ENCODE assay signal across 8 mouse cellular contexts in genomic region chr14:99044718-99045117, GRCm38 (mm10). TPM values are rescaled to one million over a fixed set of nuclear protein-coding genes. Genes with fewer than 3 reads are reported as not detected.
DNase-seq lines count a peak whose midpoint lies in the region; ATAC-seq lines count a peak whose summit lies in the region.

No protein-coding gene starts in this region.

- H3K9me3 ChIP-seq in forebrain, embryonic 15.5 days: no peaks in the 10 kb centered on the region
- H3K9me3 ChIP-seq in liver, embryonic 13.5 days (replicated peaks): no peaks in the 10 kb centered on the region

- peak overlapping the region; percentile 82 for H3K4me2 ChIP-seq in forebrain, embryonic 15.5 days (replicated peaks)
- H3K4me2 ChIP-seq in liver, embryonic 13.5 days: peak overlapping the region; percentile 75

- peak; percentile 13 for DNase-seq in CD4-positive, CD25-positive, alpha-beta regulatory T cell, adult 2 months (ENCODE audit: low read depth, low spot score)
- peak; percentile 66 for DNase-seq in 416B (ENCODE audit: low read depth)
- peak; percentile 16 for DNase-seq in liver, embryonic 13.5 days
- DNase-seq in urinary bladder, postnatal 4 days (ENCODE audit: low spot score in 2 of 2): no peak
- DNase-seq in urinary bladder, postnatal 25 days (ENCODE audit: low spot score): no peak
- DNase-seq in lung, postnatal 25 days (ENCODE audit: low spot score): no peak

- no peak overlapping the region for H3K27ac ChIP-seq in forebrain, embryonic 15.5 days (replicated peaks)
- H3K27ac ChIP-seq in liver, embryonic 13.5 days: peak overlapping the region; percentile 94

- no peaks in the 10 kb centered on the region for H3K27me3 ChIP-seq in forebrain, embryonic 15.5 days
- H3K27me3 ChIP-seq in liver, embryonic 13.5 days: no peaks in the 10 kb centered on the region

- WGBS in forebrain, embryonic 15.5 days: 4% methylated on average over 5 of the region's 5 CpGs
- 3% methylated on average over 5 of the region's 5 CpGs for WGBS in liver, embryonic 13.5 days (ENCODE audit: insufficient replicate concordance)

- H3K4me1 ChIP-seq in forebrain, embryonic 15.5 days: peaks cover 35% of the 10 kb centered on the region
- peaks cover 60% of the 10 kb centered on the region for H3K4me1 ChIP-seq in liver, embryonic 13.5 days (replicated peaks)

- H3K9ac ChIP-seq in forebrain, embryonic 15.5 days (replicated peaks): peak overlapping the region; percentile 94
- H3K9ac ChIP-seq in liver, embryonic 13.5 days: peak overlapping the region; percentile 98

- no peak for ATAC-seq in CD4-positive, CD25-positive, alpha-beta regulatory T cell, adult 4 months
- no peak for ATAC-seq in forebrain, embryonic 15.5 days (replicated peaks)
- ATAC-seq in liver, embryonic 13.5 days (ENCODE audit: low read depth): no peak

- H3K36me3 ChIP-seq in forebrain, embryonic 15.5 days: 0 out of 2 replicates have a peak, but pooled peaks cover 4% of the 10 kb centered on the region
- H3K36me3 ChIP-seq in liver, embryonic 13.5 days: peaks cover 8% of the 10 kb centered on the region

- peak overlapping the region; percentile 98 for H3K4me3 ChIP-seq in forebrain, embryonic 15.5 days
- H3K4me3 ChIP-seq in liver, embryonic 13.5 days (replicated peaks): peak overlapping the region; percentile 97

RNA-seq across cellular contexts. Expression of gene Mzt1, which starts 1.2 kb away (rescaled TPM):
- 10 to 100 TPM; 39.9 to 45.2 TPM for polyA plus RNA-seq in CD4-positive, CD25-positive, alpha-beta regulatory T cell, adult 4 months (2017; shearing (Covaris generic))
- polyA plus RNA-seq in forebrain, embryonic 15.5 days (2015; fragmentation: Nextera tagmentation; extraction: Ambion mirVana): 125 and 128 TPM in 2 replicates
- polyA plus RNA-seq in liver, embryonic 13.5 days (2015; fragmentation: Nextera tagmentation; extraction: Ambion mirVana): 52.1 and 63.0 TPM in 2 replicates

RNA-seq across cellular contexts. Expression of gene Bora, which starts 1.3 kb away (rescaled TPM):
- 10 to 100 TPM; 26.4 TPM for polyA plus RNA-seq in CD4-positive, CD25-positive, alpha-beta regulatory T cell, adult 4 months (2017; shearing (Covaris generic))
- polyA plus RNA-seq in forebrain, embryonic 15.5 days (2015; fragmentation: Nextera tagmentation; extraction: Ambion mirVana): 26.1 and 27.9 TPM in 2 replicates
- 36.8 and 39.0 TPM in 2 replicates for polyA plus RNA-seq in liver, embryonic 13.5 days (2015; fragmentation: Nextera tagmentation; extraction: Ambion mirVana)

RNA-seq across cellular contexts. Expression of gene Rpl36a-ps1, which starts 50.6 kb away (rescaled TPM):
- polyA plus RNA-seq in CD4-positive, CD25-positive, alpha-beta regulatory T cell, adult 4 months (2017; shearing (Covaris generic)): 10 to 100 TPM; 24.4 to 31.0 TPM
- polyA plus RNA-seq in forebrain, embryonic 15.5 days (2015; fragmentation: Nextera tagmentation; extraction: Ambion mirVana): 1.1 TPM in 1 of 2 replicates, not detected in the other
- polyA plus RNA-seq in liver, embryonic 13.5 days (2015; fragmentation: Nextera tagmentation; extraction: Ambion mirVana): 0.80 and 2.4 TPM in 2 replicates

RNA-seq across cellular contexts. Expression of gene Pibf1, which starts 54.5 kb away (rescaled TPM):
- polyA plus RNA-seq in CD4-positive, CD25-positive, alpha-beta regulatory T cell, adult 4 months (2017; shearing (Covaris generic)): 10 to 100 TPM; 28.1 to 30.4 TPM
- 19.6 and 22.2 TPM in 2 replicates for polyA plus RNA-seq in forebrain, embryonic 15.5 days (2015; fragmentation: Nextera tagmentation; extraction: Ambion mirVana)
- 7.0 and 8.0 TPM in 2 replicates for polyA plus RNA-seq in liver, embryonic 13.5 days (2015; fragmentation: Nextera tagmentation; extraction: Ambion mirVana)

RNA-seq across cellular contexts. Expression of gene Dis3, which starts 54.9 kb away (rescaled TPM):
- 1 to 10 TPM; 5.7 to 9.4 TPM for polyA plus RNA-seq in CD4-positive, CD25-positive, alpha-beta regulatory T cell, adult 4 months (2017; shearing (Covaris generic))
- polyA plus RNA-seq in forebrain, embryonic 15.5 days (2015; fragmentation: Nextera tagmentation; extraction: Ambion mirVana): 24.7 and 28.5 TPM in 2 replicates
- 19.0 and 25.0 TPM in 2 replicates for polyA plus RNA-seq in liver, embryonic 13.5 days (2015; fragmentation: Nextera tagmentation; extraction: Ambion mirVana)

Comparison
In these comparisons a context has a peak if more than half of its experiments do, and no peak if none do; other contexts are left out.
1. DNase-seq: peak in CD4-positive, CD25-positive, alpha-beta regulatory T cell, adult 2 months (single experiment), 416B (single experiment) and liver, embryonic 13.5 days (single experiment); none in urinary bladder, postnatal 4 days (0 of 2), urinary bladder, postnatal 25 days (single experiment) and lung, postnatal 25 days (single experiment).